Mouse (Mus musculus) lung, adult 2 months (tissue): Measurements from ENCODE around the gene Pate2. TPM values are rescaled to one million over a fixed set of nuclear protein-coding genes. Genes with fewer than 3 reads are reported as not detected.

Source experiments
- DNase-seq: peaks from one replicate; pipeline ENCODE4 v3.0.0; 2022
- H3K4me1 ChIP-seq: fragments of 200-500 bp; 2 replicates; pipeline ENCODE4 v1.6.1; 2011; ENCODE audit warnings: low read length; ENCODE audit not compliant: control insufficient read depth, insufficient read depth
- H3K4me3 ChIP-seq: fragments of 200-500 bp; replicated peaks from 2 replicates; pipeline ENCODE3; 2011; ENCODE audit warnings: low read depth, mild to moderate bottlenecking, control low read depth, low read length; ENCODE audit errors: extremely low read depth
- CTCF ChIP-seq: fragments of 200-500 bp; IDR thresholded peaks from 2 replicates; pipeline ENCODE4 v1.5.1; 2011; ENCODE audit warnings: mild to moderate bottlenecking, low read length, control low read depth; ENCODE audit not compliant: insufficient read depth
- POLR2A ChIP-seq: fragments of 200-500 bp; IDR thresholded peaks from 2 replicates; pipeline ENCODE4 v1.6.1; 2011; ENCODE audit warnings: low read depth, mild to moderate bottlenecking, control low read depth, low read length, borderline replicate concordance; ENCODE audit errors: extremely low read depth
- WGBS: fragments of 180-500 bp; shearing (Covaris S2); methylation state at CpG from one replicate; pipeline ENCODE4 v1.1.7; 2018; 5-methylcytosine and 5-hydroxymethylcytosine counted together
- polyA plus RNA-seq: library from polyadenylated mRNA; depleted of rRNA; stranded (reverse); fragments of >200 nt; gene quantifications from 2 replicates; pipeline ENCODE4 v1.2.3, GENCODE M21; 2012; rRNA removed

Pate2 gene
- polyA plus RNA-seq, 1 experiment: not detected

- DNase-seq: no peak
- TF ChIP-seq POLR2A (no peak), CTCF (no peak)
- Histone ChIP-seq H3K4me3 (no peak within 1 kb of the TSS), H3K4me1 (no peaks in the 10 kb centered on the region)
- 38% methylated on average over 1 of the region's 1 CpGs for WGBS
These were observed 116.9 kb downstream of the Pate2 start, which contains the start of gene Pate1 for GRCm38 (mm10) chr9:35687013-35687412. Pate1 (minus strand) TSS chr9:35687390.

GRCm38 (mm10) chr9:35691924-35692323 lies 121.8 kb downstream of the Pate2 start:
- H3K4me3 ChIP-seq: no peak overlapping the region
- no peak for DNase-seq
- TF ChIP-seq POLR2A: no peak
- no peak for TF ChIP-seq CTCF
- no peaks in the 10 kb centered on the region for H3K4me1 ChIP-seq

GRCm38 (mm10) chr9:35707265-35707664 lies 137.2 kb downstream of the Pate2 start:
- no peak overlapping the region for H3K4me3 ChIP-seq
- TF ChIP-seq POLR2A (no peak), CTCF (no peak)
- H3K4me1 ChIP-seq: no peaks in the 10 kb centered on the region
- DNase-seq: no peak

Other genes with a start within 250 kb of the Pate2 start
- 5.4 and 7.1 TPM in 2 replicates for gene Cdon, start 149.2 kb upstream of the Pate2 start, polyA plus RNA-seq
- gene Gm1113, start 52.0 kb upstream of the Pate2 start, polyA plus RNA-seq: not detected in 2 replicates
- gene Ddx25, start 11.8 kb upstream of the Pate2 start, polyA plus RNA-seq: 0.02 and 0.03 TPM in 2 replicates
- 1.1 and 2.2 TPM in 2 replicates for gene Pus3, start 11.7 kb upstream of the Pate2 start, polyA plus RNA-seq
- 0.75 and 0.89 TPM in 2 replicates for gene Hyls1, start 114 bp downstream of the Pate2 start, polyA plus RNA-seq
- gene Pate4, start 41.7 kb downstream of the Pate2 start, polyA plus RNA-seq: not detected in 2 replicates
- gene Pate3, start 77.9 kb downstream of the Pate2 start, polyA plus RNA-seq: not detected in 2 replicates
- gene Pate1, start 117.1 kb downstream of the Pate2 start, polyA plus RNA-seq: not detected in 2 replicates
- gene Gm17677, start 170.8 kb downstream of the Pate2 start, polyA plus RNA-seq: not detected in 2 replicates
- not detected in 2 replicates for gene Gm17727, start 207.8 kb downstream of the Pate2 start, polyA plus RNA-seq
- not detected in 2 replicates for gene Gm27235, start 219.8 kb downstream of the Pate2 start, polyA plus RNA-seq
- not detected in 2 replicates for gene D730048I06Rik, start 219.8 kb downstream of the Pate2 start, polyA plus RNA-seq